In genomic region chr12:83211976-83212375, GRCm38 (mm10) we compare ENCODE assay signal across 31 mouse cellular contexts.
DNase-seq lines count a peak whose midpoint lies in the region; ATAC-seq and TF ChIP-seq lines count a peak whose summit lies in the region.
"Had no signal": no experiment of that assay in that cellular context is flagged by ENCODE, and none has a peak within 500 bp of the region (broad histone marks: within the 10 kb centered on the region; RNA-seq: fewer than 3 reads in every experiment).

No protein-coding gene starts in this region.

- no peak overlapping the region for H3K27ac ChIP-seq in forebrain, embryonic 11.5 days (ENCODE audit: low read depth, low read length)
- H3K27ac ChIP-seq in forebrain, embryonic 14.5 days (ENCODE audit: low read depth, low read length), result no peak overlapping the region
- no peak overlapping the region for H3K27ac ChIP-seq in intestine, postnatal 0 days (ENCODE audit: low read depth, low read length)
- H3K27ac ChIP-seq in intestine, embryonic 16.5 days (ENCODE audit: low read length), result no peak overlapping the region
- H3K27ac ChIP-seq in lung, postnatal 0 days (ENCODE audit: low read length), result no peak overlapping the region
- no peak overlapping the region for H3K27ac ChIP-seq in stomach, postnatal 0 days (replicated peaks)
- H3K27ac ChIP-seq: hindbrain, embryonic 15.5 days; intestine, embryonic 15.5 days; liver, embryonic 15.5 days; lung, embryonic 15.5 days; midbrain, embryonic 12.5 days; neural tube, embryonic 15.5 days; stomach, embryonic 15.5 days had no signal

- 88% methylated on average over 2 of the region's 2 CpGs for WGBS in forebrain, embryonic 11.5 days
- 76% methylated on average over 2 of the region's 2 CpGs for WGBS in forebrain, embryonic 14.5 days
- WGBS in intestine, postnatal 0 days, result 66% methylated on average over 2 of the region's 2 CpGs
- 71% methylated on average over 2 of the region's 2 CpGs for WGBS in intestine, embryonic 16.5 days
- 65% methylated on average over 2 of the region's 2 CpGs for WGBS in lung, postnatal 0 days
- WGBS in stomach, postnatal 0 days, result 64% methylated on average over 2 of the region's 2 CpGs

- DNase-seq in forebrain, embryonic 11.5 days (ENCODE audit: low spot score), result peak; percentile 46
- no peak for DNase-seq in forebrain, embryonic 14.5 days (ENCODE audit: low spot score)
- no peak for DNase-seq in lung, postnatal 0 days (ENCODE audit: low spot score)
- no peak for DNase-seq in lung, postnatal 10 days
- DNase-seq in stomach, postnatal 0 days (ENCODE audit: low spot score), result no peak
- DNase-seq in left cerebral cortex, adult 18-20 months (ENCODE audit: low spot score in 2 of 2), result no peak
- DNase-seq: adrenal gland, adult 2 months; adrenal gland, postnatal 36 days; cerebellum, postnatal 36 days; gastrocnemius, postnatal 25 days; heart, adult 11 months; heart, postnatal 10 days; kidney, adult 9 months; left cerebral cortex, postnatal 4 days; lung, postnatal 4 days; retina, postnatal 1 day; right cerebral cortex, postnatal 14 days; thymus, postnatal 14 days had no signal

- H3K27me3 ChIP-seq in forebrain, embryonic 11.5 days (ENCODE audit: control insufficient read depth, insufficient read depth, low read length), result no peaks in the 10 kb centered on the region
- no peaks in the 10 kb centered on the region for H3K27me3 ChIP-seq in forebrain, embryonic 14.5 days (replicated peaks; ENCODE audit: control insufficient read depth, insufficient read depth, low read length)
- H3K27me3 ChIP-seq in intestine, postnatal 0 days (replicated peaks; ENCODE audit: control insufficient read depth, insufficient read depth, low read length), result no peaks in the 10 kb centered on the region
- no peaks in the 10 kb centered on the region for H3K27me3 ChIP-seq in intestine, embryonic 16.5 days (replicated peaks; ENCODE audit: control insufficient read depth, insufficient read depth, low read length)
- H3K27me3 ChIP-seq in lung, postnatal 0 days (replicated peaks; ENCODE audit: insufficient read depth, low read length), result no peaks in the 10 kb centered on the region
- H3K27me3 ChIP-seq in stomach, postnatal 0 days (ENCODE audit: control insufficient read depth, insufficient read depth, low read length), result no peaks in the 10 kb centered on the region
- H3K27me3 ChIP-seq: heart, embryonic 12.5 days; hindbrain, embryonic 15.5 days; intestine, embryonic 15.5 days; lung, embryonic 15.5 days; midbrain, embryonic 12.5 days; neural tube, embryonic 15.5 days; stomach, embryonic 15.5 days had no signal

- peak; percentile 26; the same call in 1 of the 2 replicates for TF ChIP-seq CTCF in intestine, postnatal 0 days (IDR thresholded peaks at IDR 0.05; ENCODE audit: low read depth)
- peak; percentile 10 for TF ChIP-seq CTCF in lung, postnatal 0 days (IDR thresholded peaks at IDR 0.05)
- TF ChIP-seq CTCF in stomach, postnatal 0 days (IDR thresholded peaks at IDR 0.05; ENCODE audit: low read depth), result peak; percentile 21; the same call in 1 of the 2 replicates

- no peak overlapping the region for H3K9ac ChIP-seq in forebrain, embryonic 11.5 days (ENCODE audit: low read length)
- no peak overlapping the region for H3K9ac ChIP-seq in forebrain, embryonic 14.5 days (ENCODE audit: low read length)
- no peak overlapping the region for H3K9ac ChIP-seq in intestine, postnatal 0 days (ENCODE audit: low read depth, low read length)
- H3K9ac ChIP-seq in intestine, embryonic 16.5 days (ENCODE audit: low read depth, low read length), result no peak overlapping the region
- H3K9ac ChIP-seq in lung, postnatal 0 days (replicated peaks; ENCODE audit: low read depth), result no peak overlapping the region
- no peak overlapping the region for H3K9ac ChIP-seq in stomach, postnatal 0 days (ENCODE audit: low read length)
- H3K9ac ChIP-seq: heart, embryonic 12.5 days; hindbrain, embryonic 15.5 days; intestine, embryonic 15.5 days; liver, embryonic 15.5 days; lung, embryonic 15.5 days; midbrain, embryonic 12.5 days; neural tube, embryonic 15.5 days; stomach, embryonic 15.5 days had no signal

- TF ChIP-seq EP300 in lung, postnatal 0 days (IDR thresholded peaks at IDR 0.05), result no peak
- TF ChIP-seq EP300 in stomach, postnatal 0 days (optimal IDR thresholded peaks at IDR 0.05), result no peak

- no peak overlapping the region for H3K4me3 ChIP-seq in forebrain, embryonic 11.5 days (ENCODE audit: low read depth, low read length)
- H3K4me3 ChIP-seq in forebrain, embryonic 14.5 days (ENCODE audit: low read depth, low read length), result no peak overlapping the region
- no peak overlapping the region for H3K4me3 ChIP-seq in intestine, postnatal 0 days (ENCODE audit: low read depth, low read length)
- no peak overlapping the region for H3K4me3 ChIP-seq in intestine, embryonic 16.5 days (ENCODE audit: low read length)
- H3K4me3 ChIP-seq in lung, postnatal 0 days (ENCODE audit: low read depth, low read length), result no peak overlapping the region
- no peak overlapping the region for H3K4me3 ChIP-seq in stomach, postnatal 0 days (ENCODE audit: low read depth, low read length)
- H3K4me3 ChIP-seq: heart, embryonic 12.5 days; hindbrain, embryonic 10.5 days; hindbrain, embryonic 15.5 days; intestine, embryonic 15.5 days; liver, embryonic 15.5 days; lung, embryonic 15.5 days; megakaryocyte, embryonic 14.5 days; midbrain, embryonic 12.5 days; neural tube, embryonic 15.5 days; stomach, embryonic 15.5 days had no signal

- peaks cover 5% of the 10 kb centered on the region; the same call in 1 of the 2 replicates for H3K4me1 ChIP-seq in forebrain, embryonic 11.5 days (replicated peaks; ENCODE audit: control insufficient read depth, insufficient read depth, low read length)
- peaks cover 11% of the 10 kb centered on the region for H3K4me1 ChIP-seq in forebrain, embryonic 14.5 days (ENCODE audit: control insufficient read depth, insufficient read depth, low read length)
- H3K4me1 ChIP-seq in intestine, postnatal 0 days (replicated peaks; ENCODE audit: control insufficient read depth, insufficient read depth, low read length), result no peaks in the 10 kb centered on the region
- H3K4me1 ChIP-seq in intestine, embryonic 16.5 days (ENCODE audit: control insufficient read depth, insufficient read depth, low read length), result peaks cover 11% of the 10 kb centered on the region
- H3K4me1 ChIP-seq in lung, postnatal 0 days (ENCODE audit: insufficient read depth, low read depth, low read length), result no peaks in the 10 kb centered on the region
- no peaks in the 10 kb centered on the region for H3K4me1 ChIP-seq in stomach, postnatal 0 days (replicated peaks; ENCODE audit: control insufficient read depth, insufficient read depth)
- H3K4me1 ChIP-seq: lung, embryonic 15.5 days had no signal

- H3K36me3 ChIP-seq in forebrain, embryonic 11.5 days (ENCODE audit: control insufficient read depth, insufficient read depth, low read length), result no peaks in the 10 kb centered on the region
- H3K36me3 ChIP-seq in forebrain, embryonic 14.5 days (ENCODE audit: control insufficient read depth, insufficient read depth, low read length), result no peaks in the 10 kb centered on the region
- no peaks in the 10 kb centered on the region for H3K36me3 ChIP-seq in intestine, postnatal 0 days (ENCODE audit: control insufficient read depth, insufficient read depth)
- no peaks in the 10 kb centered on the region for H3K36me3 ChIP-seq in intestine, embryonic 16.5 days (ENCODE audit: control insufficient read depth, insufficient read depth, low read length)
- no peaks in the 10 kb centered on the region for H3K36me3 ChIP-seq in lung, postnatal 0 days (ENCODE audit: insufficient read depth, low read length)
- H3K36me3 ChIP-seq in stomach, postnatal 0 days (ENCODE audit: control insufficient read depth, insufficient read depth, low read length), result no peaks in the 10 kb centered on the region
- H3K36me3 ChIP-seq: hindbrain, embryonic 10.5 days; hindbrain, embryonic 15.5 days; intestine, embryonic 15.5 days; liver, embryonic 15.5 days; lung, embryonic 15.5 days; midbrain, embryonic 12.5 days; neural tube, embryonic 15.5 days; stomach, embryonic 15.5 days had no signal

- H3K4me2 ChIP-seq in forebrain, embryonic 11.5 days (ENCODE audit: low read depth, low read length, severe bottlenecking), result no peak overlapping the region
- H3K4me2 ChIP-seq in forebrain, embryonic 14.5 days (ENCODE audit: low read length), result no peak overlapping the region
- H3K4me2 ChIP-seq in intestine, postnatal 0 days (replicated peaks; ENCODE audit: low read depth), result no peak overlapping the region
- H3K4me2 ChIP-seq in intestine, embryonic 16.5 days (ENCODE audit: low read depth, low read length), result no peak overlapping the region
- H3K4me2 ChIP-seq in lung, postnatal 0 days (replicated peaks; ENCODE audit: low read depth, low read length), result no peak overlapping the region
- no peak overlapping the region for H3K4me2 ChIP-seq in stomach, postnatal 0 days (replicated peaks; ENCODE audit: low read depth)
- H3K4me2 ChIP-seq: heart, embryonic 12.5 days; hindbrain, embryonic 15.5 days; intestine, embryonic 15.5 days; liver, embryonic 15.5 days; lung, embryonic 15.5 days; midbrain, embryonic 12.5 days; neural tube, embryonic 15.5 days; stomach, embryonic 15.5 days had no signal

- H3K9me3 ChIP-seq in forebrain, embryonic 11.5 days (ENCODE audit: control insufficient read depth, low read length), result no peaks in the 10 kb centered on the region
- H3K9me3 ChIP-seq in forebrain, embryonic 14.5 days (replicated peaks; ENCODE audit: control insufficient read depth, low read length), result no peaks in the 10 kb centered on the region
- no peaks in the 10 kb centered on the region for H3K9me3 ChIP-seq in intestine, postnatal 0 days (ENCODE audit: control insufficient read depth)
- H3K9me3 ChIP-seq in intestine, embryonic 16.5 days (ENCODE audit: control insufficient read depth, low read length), result no peaks in the 10 kb centered on the region
- no peaks in the 10 kb centered on the region for H3K9me3 ChIP-seq in lung, postnatal 0 days (ENCODE audit: low read length)
- H3K9me3 ChIP-seq in stomach, postnatal 0 days (ENCODE audit: control insufficient read depth, low read length), result no peaks in the 10 kb centered on the region
- H3K9me3 ChIP-seq: heart, embryonic 12.5 days; hindbrain, embryonic 10.5 days; hindbrain, embryonic 15.5 days; intestine, embryonic 15.5 days; liver, embryonic 15.5 days; lung, embryonic 15.5 days; midbrain, embryonic 12.5 days; neural tube, embryonic 15.5 days; stomach, embryonic 15.5 days had no signal

- no peak for ATAC-seq in forebrain, embryonic 11.5 days (replicated peaks; ENCODE audit: low FRiP score)
- ATAC-seq in forebrain, embryonic 14.5 days, result no peak
- ATAC-seq in intestine, postnatal 0 days, result no peak
- no peak for ATAC-seq in intestine, embryonic 16.5 days
- no peak for ATAC-seq in lung, postnatal 0 days
- ATAC-seq in stomach, postnatal 0 days (ENCODE audit: low FRiP score, low TSS enrichment), result no peak
- ATAC-seq: activated CD4-positive, CD25-positive, alpha-beta regulatory T cell, adult 4 months; intestine, embryonic 15.5 days had no signal
